Mouse (Mus musculus) heart, embryonic 11.5 days (tissue): Measurements from ENCODE around the gene Proz. TPM values are rescaled to one million over a fixed set of nuclear protein-coding genes. Genes with fewer than 3 reads are reported as not detected.

Experiments
- polyA plus RNA-seq: library from polyadenylated mRNA; unstranded; fragments of >200 nt; fragmentation: Nextera tagmentation; extraction: Ambion mirVana; gene quantifications from 2 replicates; pipeline ENCODE4 v1.2.1, GENCODE M21; 2014

The Proz gene
- polyA plus RNA-seq, 1 experiment from 2014 or later = 0.50 TPM

Other genes starting within 250 kb of the Proz start
- gene Mcf2l, start 187.1 kb upstream of the Proz start, polyA plus RNA-seq = 8.8 and 11.3 TPM in 2 replicates
- not detected in 2 replicates for gene F7, start 34.9 kb upstream of the Proz start, polyA plus RNA-seq
- gene F10, start 23.6 kb upstream of the Proz start, polyA plus RNA-seq = 2.3 TPM in 2 replicates
- 29.1 and 30.1 TPM in 2 replicates for gene Pcid2, start 44.5 kb downstream of the Proz start, polyA plus RNA-seq
- gene Cul4a, start 44.7 kb downstream of the Proz start, polyA plus RNA-seq = 111 and 130 TPM in 2 replicates
- gene Lamp1, start 98.2 kb downstream of the Proz start, polyA plus RNA-seq = 334 and 393 TPM in 2 replicates
- 28.2 and 30.6 TPM in 2 replicates for gene Grtp1, start 139.7 kb downstream of the Proz start, polyA plus RNA-seq
- 132 and 142 TPM in 2 replicates for gene Adprhl1, start 193.2 kb downstream of the Proz start, polyA plus RNA-seq
- gene Dcun1d2, start 227.2 kb downstream of the Proz start, polyA plus RNA-seq = 27.0 and 27.2 TPM in 2 replicates
- gene Tmco3, start 227.3 kb downstream of the Proz start, polyA plus RNA-seq = 34.4 and 39.3 TPM in 2 replicates